7 mouse cellular contexts compared by ENCODE assay signal in the genomic region with DNA sequence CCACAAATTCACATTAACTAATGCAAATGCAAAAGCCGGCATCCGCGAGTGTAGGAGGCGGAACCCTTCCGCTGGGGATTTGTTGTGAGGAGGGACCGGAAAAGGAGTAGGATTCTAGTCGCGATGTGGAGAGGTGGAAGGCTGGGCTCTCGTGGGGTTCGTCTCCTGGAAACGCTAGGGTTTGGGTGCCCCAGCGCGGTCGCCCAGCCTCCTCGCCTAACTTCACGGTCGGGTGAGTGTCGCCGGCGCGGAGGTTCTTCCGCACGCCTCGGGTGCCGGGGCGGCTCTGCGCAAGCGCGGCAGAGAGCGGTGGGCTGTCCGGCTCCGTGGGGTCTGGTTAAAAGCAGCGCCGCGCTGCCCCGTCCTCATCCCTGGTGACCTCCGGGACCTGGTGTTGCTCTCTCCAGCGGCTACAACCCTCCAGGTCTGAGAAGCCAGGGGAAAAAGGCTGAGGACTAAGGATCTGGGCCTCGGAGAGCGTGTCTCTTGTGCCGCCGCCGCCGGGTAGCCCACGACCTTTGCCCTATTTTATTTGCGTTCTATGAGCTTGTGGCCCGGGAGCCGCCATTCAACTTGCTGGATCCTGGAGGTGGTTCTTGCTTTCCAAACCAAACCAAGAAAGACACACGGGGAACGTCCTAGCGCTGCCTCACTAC. TPM values are rescaled to one million over a fixed set of nuclear protein-coding genes. Genes with fewer than 3 reads are reported as not detected.
DNase-seq lines count a peak whose midpoint lies in the region; ATAC-seq lines count a peak whose summit lies in the region.

A gene (plus strand): TSS at position 109 of the 656 bp plus-strand sequence.

- H3K4me2 ChIP-seq in midbrain, embryonic 13.5 days (replicated peaks), result peak within 1 kb of the TSS; percentile 62

- peak within 1 kb of the TSS; percentile 78 for H3K4me3 ChIP-seq in embryonic facial prominence, embryonic 10.5 days
- H3K4me3 ChIP-seq in limb, embryonic 10.5 days, result peak within 1 kb of the TSS; percentile 78
- H3K4me3 ChIP-seq in midbrain, embryonic 13.5 days (replicated peaks), result peak within 1 kb of the TSS; percentile 78

- WGBS in embryonic facial prominence, embryonic 10.5 days, result under 1% methylated on average over 51 of the region's 51 CpGs
- under 1% methylated on average over 51 of the region's 51 CpGs for WGBS in limb, embryonic 10.5 days
- 0% methylated on average over 51 of the region's 51 CpGs for WGBS in midbrain, embryonic 13.5 days

- DNase-seq in adrenal gland, postnatal 10 days, result peak; percentile 87
- DNase-seq in embryonic facial prominence, embryonic 10.5 days (ENCODE audit: low spot score), result peak; percentile 86
- peak; percentile 80 for DNase-seq in kidney, adult 11 months
- peak; percentile 85 for DNase-seq in limb, embryonic 10.5 days (ENCODE audit: low spot score)
- peak; percentile 55 for DNase-seq in spleen, adult 12 weeks (ENCODE audit: low spot score)

- H3K4me1 ChIP-seq in embryonic facial prominence, embryonic 10.5 days, result no peaks in the 10 kb centered on the region
- H3K4me1 ChIP-seq in limb, embryonic 10.5 days, result no peaks in the 10 kb centered on the region
- H3K4me1 ChIP-seq in midbrain, embryonic 13.5 days (replicated peaks), result peaks cover 6% of the 10 kb centered on the region; the same call in 1 of the 2 replicates

- H3K9me3 ChIP-seq in embryonic facial prominence, embryonic 10.5 days, result no peaks in the 10 kb centered on the region
- no peaks in the 10 kb centered on the region for H3K9me3 ChIP-seq in limb, embryonic 10.5 days (replicated peaks)
- H3K9me3 ChIP-seq in midbrain, embryonic 13.5 days, result no peaks in the 10 kb centered on the region

- H3K27me3 ChIP-seq in embryonic facial prominence, embryonic 10.5 days (replicated peaks; ENCODE audit: low read depth, poor library complexity, severe bottlenecking), result no peaks in the 10 kb centered on the region
- no peaks in the 10 kb centered on the region for H3K27me3 ChIP-seq in limb, embryonic 10.5 days (ENCODE audit: low read depth, poor library complexity, severe bottlenecking)
- H3K27me3 ChIP-seq in midbrain, embryonic 13.5 days, result no peaks in the 10 kb centered on the region

- H3K36me3 ChIP-seq in embryonic facial prominence, embryonic 10.5 days (replicated peaks), result peaks cover 25% of the 10 kb centered on the region
- H3K36me3 ChIP-seq in limb, embryonic 10.5 days, result peaks cover 24% of the 10 kb centered on the region
- peaks cover 13% of the 10 kb centered on the region for H3K36me3 ChIP-seq in midbrain, embryonic 13.5 days

- H3K27ac ChIP-seq in embryonic facial prominence, embryonic 10.5 days (replicated peaks), result peak within 1 kb of the TSS; percentile 93
- H3K27ac ChIP-seq in limb, embryonic 10.5 days, result peak within 1 kb of the TSS; percentile 94
- peak within 1 kb of the TSS; percentile 91 for H3K27ac ChIP-seq in midbrain, embryonic 13.5 days

- H3K9ac ChIP-seq in midbrain, embryonic 13.5 days (replicated peaks), result peak within 1 kb of the TSS; percentile 82

- peak; percentile 94 for ATAC-seq in granulocyte monocyte progenitor cell, adult 5-6 weeks (replicated peaks; ENCODE audit: poor library complexity, severe bottlenecking)
- peak; percentile 96 for ATAC-seq in midbrain, embryonic 13.5 days

RNA-seq across cellular contexts. Expression of the gene that starts here (rescaled TPM):
- total RNA-seq in adrenal gland, postnatal 10 days (2021), result 10 to 100 TPM; 28.2 to 32.0 TPM
- 12.2 TPM in 2 replicates for polyA plus RNA-seq in embryonic facial prominence, embryonic 10.5 days (2016; fragmentation: Nextera tagmentation; extraction: Ambion mirVana)
- 5.9 and 9.6 TPM in 2 replicates for total RNA-seq in granulocyte monocyte progenitor cell, adult 5-6 weeks (2014; fragmentation: Nextera tagmentation)
- total RNA-seq in granulocyte monocyte progenitor cell, adult 5-6 weeks (2017), result 9.0 and 20.3 TPM in 2 replicates
- 15.2 and 15.8 TPM in 2 replicates for polyA plus RNA-seq in limb, embryonic 10.5 days (2016; fragmentation: Nextera tagmentation; extraction: Ambion mirVana)
- 11.1 and 11.8 TPM in 2 replicates for polyA plus RNA-seq in midbrain, embryonic 13.5 days (2015; fragmentation: Nextera tagmentation; extraction: Ambion mirVana)

Comparison
In these comparisons a context has a peak if more than half of its experiments do, and no peak if none do; other contexts are left out.
1. Peak in every context shown above with its lines: DNase-seq, ATAC-seq, H3K4me3 ChIP-seq and H3K27ac ChIP-seq.